Mouse (Mus musculus): ENCODE results near the gene Hcn3.

Gene Hcn3

GRCm38 (mm10) chr3:89159616-89160344 is at the start of gene Hcn3:
TSS of gene Hcn3 (minus strand) at chr3:89160196.
- peak; percentile 29 to 56 for DNase-seq

GRCm38 (mm10) chr3:89209731-89210130 is 49.7 kb upstream of the Hcn3 start:
- DNase-seq, result no peak

GRCm38 (mm10) chr3:89208736-89209135 is 48.7 kb upstream of the Hcn3 start:
- no peak for DNase-seq

GRCm38 (mm10) chr3:89208075-89208657 is 48.2 kb upstream of the Hcn3 start:
- no peak for DNase-seq

- DNase-seq, result no peak
Observed at GRCm38 (mm10) chr3:89206695-89207094, 46.7 kb upstream of the Hcn3 start.

GRCm38 (mm10) chr3:89206079-89206478 is 46.1 kb upstream of the Hcn3 start:
- no peak for DNase-seq

- no peak for DNase-seq
Observed at GRCm38 (mm10) chr3:89203142-89203514, 43.1 kb upstream of the Hcn3 start.

- DNase-seq, result peak; percentile 85 to 86
Observed at GRCm38 (mm10) chr3:89202253-89203141, 42.5 kb upstream of the Hcn3 start, which contains the start of gene Gba. TSS of gene Gba (plus strand) at chr3:89202928.

GRCm38 (mm10) chr3:89199839-89200238 is 39.8 kb upstream of the Hcn3 start:
- DNase-seq, result no peak

- DNase-seq, result peak; percentile 92 to 93
Observed at GRCm38 (mm10) chr3:89195979-89196877, 36.2 kb upstream of the Hcn3 start.

- no peak for DNase-seq
Observed at GRCm38 (mm10) chr3:89193853-89194252, 33.9 kb upstream of the Hcn3 start.

GRCm38 (mm10) chr3:89193351-89193750 is 33.4 kb upstream of the Hcn3 start:
- no peak for DNase-seq

GRCm38 (mm10) chr3:89190436-89190835 is 30.4 kb upstream of the Hcn3 start:
- DNase-seq, result no peak

- DNase-seq, result no peak
Observed at GRCm38 (mm10) chr3:89188478-89188875, 28.5 kb upstream of the Hcn3 start.

GRCm38 (mm10) chr3:89187690-89188477 is 27.9 kb upstream of the Hcn3 start:
- no peak for DNase-seq

- no peak for DNase-seq
Observed at GRCm38 (mm10) chr3:89187197-89187596, 27.2 kb upstream of the Hcn3 start.

- DNase-seq, result no peak
Observed at GRCm38 (mm10) chr3:89183959-89184315, 23.9 kb upstream of the Hcn3 start.

- peak; percentile 85 to 89 for DNase-seq
Observed at GRCm38 (mm10) chr3:89183058-89183958, 23.3 kb upstream of the Hcn3 start, which contains the start of gene Fam189b. TSS of gene Fam189b (plus strand) at chr3:89183143.

GRCm38 (mm10) chr3:89182531-89183057 is 22.6 kb upstream of the Hcn3 start:
- no peak for DNase-seq
